Mouse (Mus musculus) left cerebral cortex, postnatal 36 days (tissue): ENCODE results near the gene Egr2. TPM values are rescaled to one million over a fixed set of nuclear protein-coding genes. Genes with fewer than 3 reads are reported as not detected.

Experiments used
- DNase-seq, 2 experiments: peaks; one replicate each; pipeline ENCODE4 v3.0.0; 2021 to 2022; ENCODE audit warnings: low spot score in 2 of 2, mixed read lengths in 1 of 2
- intact Hi-C: fragments of 180-260 bp; cut with DNase I; formaldehyde crosslinking; loops from one replicate; pipeline ENCODE4 v1.15.1; 2025
- total RNA-seq, 2 experiments: library from RNA; stranded (reverse); gene quantifications; 2 replicates each; pipeline ENCODE4 v1.2.3; 2021

Egr2 gene
- 10 to 100 TPM in 1 of 2 experiments, 1 to 10 TPM in 1; 9.6 to 22.9 TPM for total RNA-seq

DNA sequence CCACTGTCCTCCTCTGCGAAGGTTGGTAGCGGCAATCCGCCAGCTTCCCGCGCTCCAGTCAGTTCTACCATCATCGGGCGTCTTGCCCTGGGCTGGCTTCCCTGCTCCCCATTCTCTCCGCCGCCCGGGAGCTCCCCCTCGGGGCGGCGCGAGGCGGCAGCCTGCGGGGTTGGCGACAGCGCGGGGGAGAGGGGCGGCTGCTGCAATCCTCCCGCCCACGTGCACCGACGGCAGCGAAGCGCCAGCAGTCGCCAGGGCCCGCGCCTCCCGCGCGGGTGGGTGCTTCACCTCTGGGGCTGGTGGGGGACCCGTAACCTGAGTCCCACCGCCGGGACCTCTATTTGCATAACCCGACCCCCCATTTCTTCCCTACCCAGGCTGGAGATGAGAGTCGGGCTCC, at the start of gene Egr2:
TSS of gene Egr2 (plus strand) at position 220 of the 400 bp plus-strand sequence.
- intact Hi-C loops, result loop anchor here (5.0 kb wide), 1 partner anchor 322 kb away; no protein-coding TSS in a partner anchor
- peak in 1 of 2 experiments; percentile 26 for DNase-seq

DNA sequence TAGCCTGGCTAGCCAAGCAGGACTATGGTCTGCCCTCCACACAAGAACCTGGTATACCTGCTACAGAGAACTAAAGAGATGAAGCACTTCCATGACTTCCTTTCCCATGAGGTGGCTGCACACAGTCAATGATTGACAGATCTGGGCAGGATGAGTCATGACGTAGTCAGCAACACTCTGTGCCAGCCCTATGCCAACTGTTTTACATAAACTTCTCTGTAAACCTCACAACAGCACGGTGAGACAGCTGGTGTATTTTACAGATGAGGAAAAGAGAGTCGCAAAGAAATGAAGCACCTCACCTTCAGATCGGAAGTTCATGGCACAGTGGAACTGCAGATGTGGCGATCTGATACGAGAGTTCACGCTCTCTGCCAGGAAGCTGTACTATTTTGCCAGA, 47.8 kb upstream of the Egr2 start:
- intact Hi-C loops, result no loop called here
- peak in 1 of 2 experiments; percentile 23 for DNase-seq

DNA sequence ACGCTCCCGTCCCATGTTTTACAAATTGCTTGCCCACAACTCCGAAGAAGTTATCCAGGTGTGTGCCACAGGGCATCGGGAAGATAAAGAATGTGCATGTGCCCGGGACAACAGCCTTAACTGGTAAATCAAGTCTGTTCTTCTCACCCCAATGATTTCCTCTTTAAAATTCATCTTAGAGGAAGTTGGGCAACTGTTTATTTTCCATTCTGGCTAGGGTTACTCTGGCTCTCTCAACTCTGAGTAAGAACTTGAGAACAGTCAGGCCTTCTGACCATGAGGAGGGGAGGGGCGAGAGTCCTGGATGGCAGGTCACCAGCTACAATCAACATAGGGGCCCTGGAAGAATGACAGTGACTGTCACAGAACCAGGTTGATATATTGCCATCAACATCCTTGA, 45.4 kb upstream of the Egr2 start:
- no peak for DNase-seq
- intact Hi-C loops, result no loop called here

DNA sequence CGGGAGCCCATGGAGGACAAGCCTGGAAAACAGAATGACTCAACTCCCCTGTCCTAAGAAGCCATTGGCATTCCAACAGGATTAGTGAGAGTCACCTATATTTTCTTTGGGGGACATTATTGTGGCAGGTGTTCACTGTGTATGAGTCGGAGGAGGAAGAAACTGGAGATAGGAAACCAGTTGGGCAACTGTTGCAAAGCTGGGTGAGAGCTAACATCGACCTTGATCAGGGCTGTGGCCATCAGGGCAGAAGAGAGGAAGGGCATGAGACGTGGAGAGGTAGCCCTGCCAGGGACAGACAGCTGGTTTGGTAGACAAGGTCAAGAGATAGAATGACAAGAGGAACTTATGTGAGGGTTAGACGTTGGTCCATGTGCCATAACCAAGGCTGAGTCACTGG, 44.6 kb upstream of the Egr2 start:
- DNase-seq, result no peak
- intact Hi-C loops, result no loop called here

DNA sequence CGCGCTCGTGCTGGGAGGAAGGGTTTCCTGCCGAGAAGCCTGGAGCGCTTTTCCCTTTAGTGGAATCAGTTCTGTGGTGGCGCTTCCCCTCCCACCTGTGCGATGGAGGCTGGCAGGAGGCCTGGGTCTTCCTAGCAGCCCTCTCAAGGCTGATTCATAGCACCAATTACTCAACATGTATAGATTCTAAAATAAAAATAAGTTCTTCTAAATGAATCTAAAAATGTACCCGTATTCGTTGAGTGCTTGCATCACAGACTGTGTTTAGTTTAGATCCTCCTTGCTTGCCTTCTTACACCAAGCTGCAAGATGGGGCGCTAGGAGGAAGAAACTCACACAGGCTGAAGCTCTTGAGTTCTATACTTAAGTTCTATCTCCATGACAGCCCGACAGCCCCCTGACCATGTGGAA, 43.1 kb upstream of the Egr2 start:
- intact Hi-C loops, result no loop called here
- DNase-seq, result peak; percentile 73 to 80

DNA sequence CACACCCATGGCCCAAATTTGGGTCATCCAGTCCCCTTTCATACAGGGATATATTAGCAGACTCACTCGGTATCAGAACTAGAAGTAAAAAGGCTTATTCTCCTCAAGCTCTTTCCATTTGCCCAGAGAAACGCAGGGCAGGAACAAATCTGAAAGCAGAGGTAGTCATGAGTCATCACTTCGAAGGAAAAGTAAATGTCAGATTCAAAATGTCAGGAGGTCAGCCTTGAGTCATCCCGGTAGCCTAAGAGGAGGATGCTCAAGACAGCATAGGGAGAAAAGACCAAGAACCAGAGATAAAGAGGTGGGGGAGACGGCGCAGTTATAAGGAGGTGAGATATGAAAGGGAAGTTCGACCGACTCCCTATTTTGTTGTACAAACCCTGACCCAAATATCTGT, 41.7 kb upstream of the Egr2 start:
- DNase-seq, result no peak
- intact Hi-C loops, result no loop called here

DNA sequence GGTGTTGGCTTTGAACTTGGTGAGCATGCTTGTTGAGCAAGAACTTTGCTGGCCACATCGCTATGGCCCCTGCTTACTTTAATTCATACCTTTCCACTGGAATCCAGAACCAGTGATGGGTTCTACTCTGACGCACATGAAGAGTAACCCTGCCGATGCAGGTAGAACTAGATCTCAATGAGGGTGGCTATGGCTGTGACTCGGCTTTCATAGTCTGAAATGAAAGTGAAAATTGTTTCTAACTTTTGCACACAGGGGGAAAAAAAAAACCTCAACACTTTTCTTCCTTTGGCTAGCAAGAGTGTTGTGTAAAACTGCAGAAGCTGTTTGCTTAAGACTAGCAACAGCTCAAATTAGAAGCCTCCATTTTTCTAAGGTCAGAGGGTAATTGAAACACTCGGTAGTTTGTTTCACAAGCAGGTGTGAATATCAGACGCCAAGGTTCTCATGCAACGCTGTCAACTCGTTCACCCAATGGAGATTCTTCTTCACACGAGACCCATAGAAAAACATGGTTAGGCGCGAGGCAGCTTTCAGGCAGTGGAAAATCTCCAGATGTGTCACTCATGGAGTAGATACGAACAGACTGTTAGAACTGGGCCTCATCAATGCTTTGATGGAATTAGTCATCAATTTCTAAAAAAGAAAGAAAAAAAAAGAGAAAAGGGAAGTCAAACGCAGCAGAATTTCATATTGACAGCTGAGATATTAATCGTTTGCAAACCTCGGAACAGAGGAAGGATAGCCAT, 38.0 kb upstream of the Egr2 start:
- no peak for DNase-seq
- intact Hi-C loops, result no loop called here

DNA sequence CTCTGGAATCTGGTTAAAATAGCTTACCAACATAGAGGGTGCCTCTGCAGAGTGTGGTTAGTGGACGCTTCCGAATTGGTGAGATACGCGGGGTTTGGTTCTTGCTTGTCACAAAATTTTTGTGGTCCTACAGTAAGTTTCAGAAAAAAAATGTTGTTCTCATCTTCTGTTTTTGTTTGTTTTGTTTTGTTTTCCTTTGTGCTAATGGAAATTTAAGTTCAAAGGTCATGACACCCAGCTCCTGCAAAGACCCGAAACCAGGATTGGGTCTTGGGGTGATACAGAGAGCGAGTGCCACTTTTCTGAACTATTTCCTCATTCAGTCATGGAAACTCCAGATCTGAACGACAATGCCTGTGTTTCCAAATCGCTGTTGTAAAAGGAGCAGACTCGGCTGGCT, 37.3 kb upstream of the Egr2 start:
- intact Hi-C loops, result no loop called here
- DNase-seq, result no peak

DNA sequence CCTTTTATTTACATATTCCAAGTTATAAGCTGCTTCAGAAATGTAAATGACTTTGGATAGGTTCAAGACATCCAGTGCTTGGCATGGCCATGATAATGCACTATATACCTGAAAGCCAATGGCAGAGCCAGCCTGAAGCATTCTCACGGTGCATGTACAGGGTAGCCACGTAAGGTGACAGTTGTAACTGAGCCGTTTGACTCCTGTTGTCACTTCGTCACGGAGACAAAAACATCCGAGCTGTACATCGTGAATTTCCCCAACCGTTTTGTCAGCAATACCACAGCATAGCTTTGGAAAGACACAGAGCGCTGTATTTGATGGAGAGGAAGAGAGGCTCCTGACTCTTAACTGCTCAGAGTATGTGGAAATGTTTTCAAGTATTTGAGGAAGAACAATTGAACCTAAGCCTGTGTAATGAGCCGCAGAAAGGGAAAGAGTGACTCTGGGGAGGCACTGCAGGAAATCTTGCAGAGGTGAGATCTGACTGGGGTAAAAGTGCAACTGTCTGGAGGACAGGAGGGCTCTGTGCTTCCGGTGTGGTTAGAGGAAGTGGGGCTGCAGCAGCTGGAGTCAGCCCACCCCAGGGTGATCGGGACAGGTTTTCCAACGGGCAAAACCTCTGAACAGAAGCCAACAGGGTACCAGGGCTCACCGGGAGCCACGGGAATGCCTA, 31.8 kb upstream of the Egr2 start:
- no peak for DNase-seq

DNA sequence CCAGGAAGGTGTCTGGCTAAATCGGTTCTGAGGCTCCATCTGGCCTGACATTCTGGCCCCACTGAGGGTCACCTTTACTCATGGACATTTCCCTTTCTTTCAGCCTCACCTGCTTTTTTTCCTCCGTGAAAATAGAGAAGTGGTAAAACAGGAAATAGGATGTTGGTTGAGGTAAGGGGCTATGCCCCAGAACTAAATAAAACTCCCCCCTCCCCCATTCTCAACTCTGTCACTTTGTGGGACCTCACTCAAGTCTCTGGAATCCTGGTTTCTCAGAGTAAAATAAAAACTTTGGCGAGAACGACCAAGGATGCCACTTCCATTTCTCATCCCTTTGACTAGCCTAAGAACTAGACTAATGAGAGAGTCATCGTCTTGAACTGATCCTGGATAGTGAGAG, 31.2 kb upstream of the Egr2 start:
- DNase-seq, result no peak
- intact Hi-C loops, result no loop called here

More for the DNA sequence above, 31.8 kb upstream of the Egr2 start:
- intact Hi-C loops, result no loop called here

DNA sequence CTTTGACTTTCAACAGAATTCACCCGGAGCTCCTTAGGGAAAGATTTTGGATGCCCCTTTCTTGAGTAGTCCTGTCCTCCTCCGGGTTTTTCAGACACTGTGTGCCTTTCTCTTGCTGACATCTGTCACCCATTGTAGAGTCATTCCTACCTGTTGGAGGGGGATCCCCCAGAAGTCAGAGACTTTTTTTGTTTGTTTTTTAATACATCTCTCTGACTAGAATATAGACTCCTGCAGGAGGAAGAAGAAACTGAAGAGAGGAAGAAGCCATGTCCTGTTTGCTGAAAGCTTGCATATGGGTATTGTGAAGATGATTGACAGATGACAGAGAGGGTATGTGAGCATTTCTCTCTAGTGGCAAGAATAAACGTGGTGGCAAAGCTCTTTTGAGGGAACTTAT, 30.0 kb upstream of the Egr2 start:
- DNase-seq, result no peak
- intact Hi-C loops, result no loop called here

DNA sequence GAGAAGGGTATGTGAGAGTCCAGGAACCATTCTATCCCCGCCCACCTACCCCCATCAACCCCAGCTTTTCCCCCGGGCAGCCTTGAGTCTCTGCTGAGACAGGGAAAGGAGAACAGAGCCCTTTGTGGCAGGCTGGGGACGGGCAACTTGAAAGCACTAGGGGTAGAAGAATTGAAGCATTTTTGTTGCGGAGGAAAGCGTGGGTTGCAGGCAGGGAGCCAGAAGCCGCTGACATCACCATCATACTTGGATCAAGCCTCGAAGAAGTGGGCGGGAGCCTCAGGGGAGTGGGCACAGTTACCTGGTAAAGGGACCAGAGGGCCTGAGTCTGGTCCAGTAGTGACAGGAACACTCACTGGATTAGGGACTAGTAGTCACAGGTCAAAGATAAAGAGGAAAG, 23.1 kb upstream of the Egr2 start:
- intact Hi-C loops, result no loop called here
- peak; percentile 43 to 52 for DNase-seq

DNA sequence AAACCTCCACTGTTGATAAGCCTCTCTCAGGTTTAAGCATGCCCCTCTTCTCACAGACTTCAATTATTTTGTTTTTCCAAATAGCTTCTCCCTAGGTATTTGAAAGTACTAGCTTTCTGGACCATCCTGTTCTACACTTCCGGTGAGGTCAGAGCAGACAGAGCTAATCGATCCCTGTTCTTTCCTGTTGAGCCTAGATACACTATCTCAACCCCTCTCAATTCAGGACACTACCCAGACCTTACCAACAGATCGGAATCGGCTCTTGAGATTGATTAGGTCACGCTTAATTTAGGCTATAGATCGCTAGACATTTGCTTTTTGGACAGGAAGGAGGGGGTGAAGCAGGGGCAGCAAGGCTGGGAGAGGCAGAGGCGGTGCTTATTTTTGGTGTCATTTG, 22.4 kb upstream of the Egr2 start:
- intact Hi-C loops, result no loop called here
- DNase-seq, result no peak

DNA sequence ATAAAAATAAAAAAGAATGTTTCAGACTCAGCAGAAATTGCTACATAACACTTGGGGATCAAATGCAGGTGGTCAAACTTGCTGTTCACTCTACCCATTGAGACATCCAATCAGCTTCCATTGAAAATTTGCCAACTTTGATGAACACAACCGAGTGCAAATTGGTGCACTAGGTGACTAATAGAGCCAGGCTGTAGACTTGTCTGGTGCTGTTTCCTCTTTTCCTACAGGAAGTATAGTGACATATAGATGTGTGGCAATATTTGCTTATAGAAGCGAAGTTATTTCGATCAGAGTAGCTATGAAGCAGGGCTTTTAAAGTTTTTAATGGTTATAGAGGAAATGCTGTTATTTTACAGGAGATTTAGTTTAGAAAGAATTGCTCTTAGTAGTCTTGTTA, 16.5 kb upstream of the Egr2 start:
- intact Hi-C loops, result no loop called here
- DNase-seq, result no peak

DNA sequence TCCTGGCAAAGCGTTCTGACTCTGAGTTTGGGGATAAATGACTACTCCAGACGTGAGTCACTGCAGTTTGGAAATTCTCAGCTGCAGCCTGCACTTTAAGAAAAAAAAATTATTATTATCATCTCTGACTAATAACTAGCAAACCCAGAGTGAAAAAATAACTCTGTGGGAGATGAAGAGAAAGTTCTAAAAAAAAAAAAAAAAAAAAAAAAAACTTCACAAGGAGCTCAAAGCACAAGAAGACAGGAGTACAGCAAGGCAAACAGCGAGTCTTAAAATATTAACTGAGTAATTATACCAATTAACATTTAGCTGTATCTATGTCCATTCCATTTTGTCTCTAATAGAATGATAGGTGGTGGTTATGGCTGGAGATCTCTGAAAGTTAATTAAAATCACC, 11.1 kb upstream of the Egr2 start:
- DNase-seq, result no peak
- intact Hi-C loops, result no loop called here

DNA sequence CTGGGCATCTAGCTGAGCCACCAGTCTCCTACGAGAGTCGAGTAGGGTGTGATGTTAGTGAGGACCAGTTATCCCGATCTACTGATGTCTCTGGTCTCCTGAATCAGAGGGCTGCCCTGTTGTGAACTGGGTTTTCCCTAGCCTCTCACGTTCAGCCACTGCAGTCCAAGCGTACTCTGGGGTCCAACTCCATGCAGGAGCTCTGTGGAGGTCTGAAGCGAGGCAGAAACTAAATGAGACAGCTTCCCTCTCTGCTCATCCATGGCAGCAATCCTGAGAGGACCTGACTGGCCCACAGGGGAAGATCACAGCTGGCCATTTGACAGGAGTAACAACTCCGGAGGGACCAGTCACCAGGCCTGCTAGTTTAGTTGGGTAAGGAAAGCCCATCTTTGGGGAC, 10.6 kb upstream of the Egr2 start:
- intact Hi-C loops, result no loop called here
- DNase-seq, result no peak

DNA sequence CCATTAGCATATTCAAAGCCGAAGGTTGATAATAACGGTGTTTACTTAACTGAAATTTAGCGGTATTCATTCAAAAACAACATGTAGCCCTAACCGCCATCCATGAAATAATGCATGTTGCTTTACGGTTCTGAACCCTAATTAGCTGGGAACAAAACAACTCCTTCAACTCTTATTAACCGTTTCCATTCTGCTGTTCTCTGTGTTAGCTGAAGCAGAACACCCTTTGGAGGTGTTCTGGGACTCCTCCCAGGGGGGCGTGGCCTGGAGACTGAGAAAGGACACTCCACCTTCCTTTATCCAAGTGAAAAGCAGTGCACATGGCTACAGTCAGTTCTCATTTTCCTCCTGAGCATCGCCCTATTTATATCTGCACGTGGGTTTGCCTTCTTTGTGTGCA, 8.8 kb upstream of the Egr2 start:
- intact Hi-C loops, result no loop called here
- no peak for DNase-seq

DNA sequence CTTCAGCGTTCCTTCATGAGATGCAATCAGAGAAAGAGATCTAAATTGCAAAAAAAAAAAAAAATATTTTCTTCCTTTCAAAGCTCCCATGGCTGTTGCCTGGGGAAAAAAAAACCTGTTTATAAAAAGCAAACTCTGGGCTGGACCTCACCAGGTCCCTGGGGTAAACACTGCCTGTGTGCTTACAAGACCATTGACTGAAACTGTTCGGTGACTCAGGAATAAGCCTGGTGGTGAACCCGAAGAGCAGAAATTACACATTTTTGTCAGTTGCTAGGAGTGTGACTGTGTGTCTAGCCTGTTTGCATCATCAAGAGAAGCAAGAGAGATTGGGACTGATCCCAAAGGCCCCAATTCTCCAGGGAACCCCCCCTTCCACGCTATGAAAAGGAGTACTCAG, 5.5 kb upstream of the Egr2 start:
- DNase-seq, result no peak
- intact Hi-C loops, result no loop called here

DNA sequence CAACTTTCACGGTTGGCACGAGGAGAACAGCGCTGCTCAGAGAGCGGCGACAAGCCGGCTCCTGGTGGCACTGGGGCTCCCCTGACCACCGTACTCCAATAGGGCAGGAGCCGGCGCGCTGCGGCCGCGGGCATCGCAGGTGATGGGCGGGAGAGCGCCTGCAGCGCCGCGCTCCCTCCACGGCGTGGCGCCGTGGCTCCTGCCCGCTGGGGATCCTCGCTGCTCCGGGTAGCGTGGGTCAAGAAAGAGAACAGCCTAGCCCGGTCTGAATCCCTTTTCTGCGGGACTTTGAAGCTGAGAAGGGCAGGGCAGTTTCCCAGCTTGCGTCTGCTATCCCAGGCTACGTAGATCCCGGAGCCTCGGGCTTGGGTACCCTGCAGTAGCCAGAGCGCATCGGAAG, 697 bp downstream of the Egr2 start:
- intact Hi-C loops, result loop anchor here (2.0 to 5.0 kb wide), 4 partner anchors 53 to 321 kb away; no protein-coding TSS in a partner anchor

DNA sequence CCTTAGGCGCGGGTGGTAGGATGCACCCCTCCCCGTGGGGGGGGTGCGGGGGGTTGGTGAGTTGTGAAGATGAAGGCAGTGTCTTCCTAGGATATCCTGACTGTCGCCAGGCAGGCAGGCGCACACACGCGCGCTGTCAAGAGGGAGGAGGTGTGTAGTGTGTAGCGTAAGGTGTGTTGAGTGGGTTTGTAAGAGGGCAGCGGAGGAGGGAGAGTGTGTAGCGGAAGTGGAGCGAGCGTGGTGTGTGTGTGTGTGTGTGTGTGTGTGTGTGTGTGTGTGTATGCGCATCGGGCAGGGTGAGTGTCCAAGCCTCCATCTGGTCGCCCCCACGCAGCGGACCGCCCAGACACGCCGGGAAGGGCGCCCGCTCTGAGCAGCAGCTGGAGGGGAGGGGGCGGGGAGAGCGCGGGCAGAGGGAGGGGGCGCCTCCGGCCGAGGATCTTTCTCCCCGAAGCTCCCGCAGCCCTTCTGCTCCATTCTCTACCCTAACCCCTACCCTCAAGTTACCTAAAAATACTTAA, 1.4 kb downstream of the Egr2 start:
- intact Hi-C loops, result loop anchor here (2.0 to 5.0 kb wide), 4 partner anchors 54 to 321 kb away; no protein-coding TSS in a partner anchor

More for the DNA sequence above, 697 bp downstream of the Egr2 start:
- DNase-seq, result peak; percentile 72 to 74

More for the DNA sequence above, 1.4 kb downstream of the Egr2 start:
- DNase-seq, result peak; percentile 62 to 79
